Mouse (Mus musculus) ES-E14 (cell line): ENCODE measurements at regions not wholly inside any gene's neighbourhood (a gene's known extent, or its start where the extent isn't known, plus 50 kb on each side); places are given as distances from the start of the nearest gene placed in this dataset.

Source experiments
- HCFC1 ChIP-seq: IDR thresholded peaks from 2 replicates; pipeline ENCODE4 v1.6.1; 2012; ENCODE audit warnings: low read length, inconsistent platforms, borderline replicate concordance; ENCODE audit not compliant: insufficient read depth
- MAFK ChIP-seq: IDR thresholded peaks from 2 replicates; pipeline ENCODE4 v1.6.1; 2014; ENCODE audit warnings: mild to moderate bottlenecking, low read depth, low read length, inconsistent platforms; ENCODE audit not compliant: insufficient read depth
- ZC3H11A ChIP-seq: IDR thresholded peaks from 2 replicates; pipeline ENCODE4 v1.6.1; 2012; ENCODE audit warnings: low read depth, mild to moderate bottlenecking, inconsistent platforms, low read length, borderline replicate concordance

DNA sequence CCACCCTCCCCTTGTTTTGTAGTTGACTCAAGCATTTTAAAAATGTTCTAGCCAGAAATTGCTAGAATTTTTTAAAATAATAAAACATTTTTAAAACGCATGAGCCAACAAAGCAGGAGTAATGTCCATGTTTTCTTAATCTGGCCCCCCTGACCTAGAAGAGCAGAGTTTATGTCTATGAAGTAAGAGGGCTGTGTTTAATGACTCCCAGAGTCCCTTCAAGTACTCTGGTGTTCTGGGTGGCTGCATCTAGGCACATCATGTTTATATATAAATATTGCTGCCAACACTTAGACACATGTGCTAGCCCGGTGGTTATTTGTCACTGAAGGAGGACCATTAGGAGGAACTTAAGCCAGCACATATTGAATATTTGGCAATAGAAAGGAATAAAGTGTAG, 93.8 kb upstream of the Gm12728 start:
- TF ChIP-seq ZC3H11A (no peak), HCFC1 (no peak), MAFK (no peak)
